Mouse (Mus musculus): ENCODE measurements at regions not wholly inside any gene's neighbourhood (a gene's known extent, or its start where the extent isn't known, plus 50 kb on each side); places are given as distances from the start of the nearest gene placed in this dataset.

DNA sequence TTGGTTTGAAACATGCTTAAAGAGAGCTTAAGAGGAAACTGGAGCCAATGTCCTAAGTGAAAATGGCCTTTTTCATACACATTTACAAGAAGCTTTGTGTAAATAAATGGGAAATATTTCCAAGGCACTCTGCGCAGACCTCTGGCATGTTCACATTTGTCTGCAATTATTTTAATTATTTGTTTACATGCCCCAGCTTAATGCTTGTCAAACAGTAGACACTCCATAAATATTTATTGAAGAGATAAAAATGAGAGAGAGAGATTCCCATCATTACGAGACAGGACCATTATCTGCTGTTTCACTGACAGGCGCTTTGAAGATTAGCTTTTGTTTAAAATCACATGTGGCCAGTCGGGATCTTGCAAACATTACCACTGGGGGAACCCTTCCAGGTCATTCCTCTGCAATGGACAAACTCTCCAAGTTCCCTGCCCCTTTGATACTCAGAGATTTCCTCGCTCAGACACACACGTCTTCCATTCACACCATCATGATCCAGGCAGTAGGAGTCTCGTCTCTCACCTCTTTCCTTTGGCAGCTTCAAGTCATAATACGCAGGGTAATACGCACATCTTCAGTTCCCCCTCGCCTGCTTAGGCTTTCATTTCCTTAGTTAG, 154.3 kb downstream of the Hs3st3b1 start:
- Histone ChIP-seq H3K36me3 (no peaks in the 10 kb centered on the region), H3K4me1 (no peaks in the 10 kb centered on the region), H3K27ac (replicated peaks) (no peak overlapping the region), H3K9me3 (replicated peaks) (no peaks in the 10 kb centered on the region), H3K27me3 (ENCODE audit: low read depth, poor library complexity, severe bottlenecking) (no peaks in the 10 kb centered on the region), H3K4me3 (no peak overlapping the region)
- WGBS = 74% methylated on average over 10 of the region's 10 CpGs
- DNase-seq (ENCODE audit: low spot score) = no peak

DNA sequence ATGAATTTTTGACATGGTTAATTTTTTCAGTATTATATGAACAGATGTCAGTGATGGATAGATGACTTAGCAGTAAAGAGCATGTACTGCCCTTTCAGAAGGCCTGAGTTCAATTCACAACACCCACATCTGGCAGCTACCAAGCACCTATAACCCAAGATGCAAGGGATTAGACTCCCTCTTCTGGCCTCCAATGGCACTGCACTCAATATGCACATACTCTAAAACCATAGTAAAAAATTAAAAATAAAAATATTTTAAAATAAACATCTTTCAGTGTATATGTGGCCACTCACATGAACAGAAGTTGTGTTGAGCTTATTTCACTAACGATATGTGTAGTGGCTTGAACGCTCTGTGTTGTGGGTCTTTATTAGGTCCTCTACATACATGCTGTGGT, 152.4 kb downstream of the Hs3st3b1 start:
- no peaks in the 10 kb centered on the region for H3K36me3 ChIP-seq
- WGBS = 94% methylated on average over 2 of the region's 2 CpGs
- no peaks in the 10 kb centered on the region for H3K27me3 ChIP-seq (ENCODE audit: low read depth, poor library complexity, severe bottlenecking)
- no peak overlapping the region for H3K4me3 ChIP-seq
- no peak for DNase-seq (ENCODE audit: low spot score)
- no peaks in the 10 kb centered on the region for H3K4me1 ChIP-seq
- no peaks in the 10 kb centered on the region for H3K9me3 ChIP-seq (replicated peaks)
- H3K27ac ChIP-seq (replicated peaks) = no peak overlapping the region

DNA sequence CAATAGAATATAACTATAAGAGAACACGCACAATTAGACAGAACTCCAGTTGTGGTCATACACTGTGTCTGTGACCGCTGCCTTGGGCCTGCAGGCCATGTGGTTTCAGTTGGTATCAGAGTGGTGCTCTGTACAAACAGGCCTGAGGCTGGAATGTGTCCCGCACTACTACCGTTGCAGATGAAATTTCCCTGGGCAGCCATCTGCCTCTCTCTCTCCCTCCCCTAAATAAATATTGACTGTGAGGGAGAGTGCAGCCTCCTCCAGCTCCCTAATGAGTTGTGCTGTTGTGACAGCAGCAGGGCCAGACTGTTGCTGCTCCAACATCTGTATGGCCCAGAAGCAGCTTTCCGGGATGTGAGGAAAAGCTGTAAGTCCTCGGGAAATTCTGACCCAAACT, 146.7 kb downstream of the Hs3st3b1 start:
- H3K27me3 ChIP-seq (ENCODE audit: low read depth, poor library complexity, severe bottlenecking) = peaks cover 14% of the 10 kb centered on the region
- no peak for DNase-seq (ENCODE audit: low spot score)
- 62% methylated on average over 6 of the region's 6 CpGs for WGBS

DNA sequence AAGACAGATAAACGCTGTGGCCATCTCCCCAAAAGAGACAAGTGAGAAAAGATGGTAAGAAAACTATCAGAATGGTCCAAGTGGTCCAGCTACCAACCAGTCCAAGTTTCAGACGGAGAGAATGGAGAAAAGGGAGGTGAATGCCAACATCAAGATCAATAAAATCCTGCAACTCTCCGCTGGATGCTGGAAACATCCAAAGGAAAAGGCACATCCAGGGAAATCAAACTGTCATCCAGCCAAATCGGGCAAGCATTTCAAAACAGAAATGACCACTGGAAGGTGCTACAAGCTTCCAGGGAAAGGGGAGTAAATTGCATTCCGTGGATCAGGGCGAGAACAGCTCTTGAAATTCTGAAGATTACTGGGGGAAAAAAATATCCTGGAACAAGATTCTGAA, 142.7 kb downstream of the Hs3st3b1 start:
- WGBS = 87% methylated on average over 6 of the region's 6 CpGs
- Histone ChIP-seq H3K9me3 (replicated peaks) (no peaks in the 10 kb centered on the region), H3K36me3 (no peaks in the 10 kb centered on the region), H3K27me3 (ENCODE audit: low read depth, poor library complexity, severe bottlenecking) (peaks cover 23% of the 10 kb centered on the region), H3K4me1 (peaks cover 16% of the 10 kb centered on the region), H3K27ac (replicated peaks) (no peak overlapping the region), H3K4me3 (no peak overlapping the region)
- DNase-seq (ENCODE audit: low spot score) = no peak

More for the DNA sequence above, 146.7 kb downstream of the Hs3st3b1 start:
- no peak overlapping the region for H3K27ac ChIP-seq (replicated peaks)
- H3K36me3 ChIP-seq = no peaks in the 10 kb centered on the region
- H3K9me3 ChIP-seq (replicated peaks) = no peaks in the 10 kb centered on the region
- peaks cover 16% of the 10 kb centered on the region for H3K4me1 ChIP-seq
- H3K4me3 ChIP-seq = no peak overlapping the region

DNA sequence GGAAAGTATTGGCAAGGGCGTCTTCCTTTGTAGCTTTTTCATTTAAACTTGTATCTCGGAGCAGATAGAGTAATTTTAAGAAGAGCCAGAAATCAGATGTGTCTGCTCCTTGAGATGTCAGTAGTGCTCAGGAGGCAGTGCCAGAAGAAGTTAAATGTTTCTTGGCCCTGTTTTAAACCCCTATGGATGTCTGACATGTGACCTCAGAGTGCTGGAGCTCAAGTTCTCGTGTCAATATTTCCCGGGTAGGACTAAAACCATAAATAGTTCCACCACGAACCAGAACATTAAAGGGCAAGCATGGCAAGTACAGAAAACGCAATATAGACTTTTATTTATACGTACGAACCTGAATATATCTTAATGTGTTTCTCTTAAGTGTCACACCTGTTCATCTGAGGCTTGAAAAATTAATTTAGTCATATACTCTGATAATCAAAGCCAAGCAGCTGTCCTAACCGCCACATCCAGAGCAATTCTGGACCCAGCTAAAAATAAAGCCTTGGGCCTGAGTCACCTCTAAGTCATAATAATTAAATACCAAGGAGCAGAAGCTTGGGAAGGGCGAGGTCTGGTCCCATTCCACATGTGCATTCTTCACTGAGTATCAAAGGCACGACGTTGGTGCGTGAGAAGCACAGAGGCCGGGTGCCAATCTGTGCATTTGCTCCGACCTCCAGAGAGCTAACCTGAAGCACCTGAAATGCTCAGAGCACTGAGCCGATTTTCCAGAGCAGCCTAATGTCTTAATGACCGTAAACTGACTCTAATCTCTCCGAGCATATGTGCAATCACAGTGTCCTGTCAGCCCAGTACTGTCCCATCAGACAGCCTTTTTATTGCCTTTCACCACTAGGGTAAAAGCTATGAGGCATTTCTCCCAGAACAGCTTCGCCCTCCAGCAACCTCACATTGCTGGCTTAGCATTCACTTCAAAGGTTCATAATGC, 139.8 kb downstream of the Hs3st3b1 start:
- peaks cover 23% of the 10 kb centered on the region for H3K4me1 ChIP-seq
- H3K9me3 ChIP-seq (replicated peaks) = no peaks in the 10 kb centered on the region
- no peak overlapping the region for H3K27ac ChIP-seq (replicated peaks)
- WGBS = 90% methylated on average over 19 of the region's 19 CpGs
- H3K27me3 ChIP-seq (ENCODE audit: low read depth, poor library complexity, severe bottlenecking) = peaks cover 43% of the 10 kb centered on the region
- no peak for DNase-seq (ENCODE audit: low spot score)
- no peaks in the 10 kb centered on the region for H3K36me3 ChIP-seq
- no peak overlapping the region for H3K4me3 ChIP-seq

DNA sequence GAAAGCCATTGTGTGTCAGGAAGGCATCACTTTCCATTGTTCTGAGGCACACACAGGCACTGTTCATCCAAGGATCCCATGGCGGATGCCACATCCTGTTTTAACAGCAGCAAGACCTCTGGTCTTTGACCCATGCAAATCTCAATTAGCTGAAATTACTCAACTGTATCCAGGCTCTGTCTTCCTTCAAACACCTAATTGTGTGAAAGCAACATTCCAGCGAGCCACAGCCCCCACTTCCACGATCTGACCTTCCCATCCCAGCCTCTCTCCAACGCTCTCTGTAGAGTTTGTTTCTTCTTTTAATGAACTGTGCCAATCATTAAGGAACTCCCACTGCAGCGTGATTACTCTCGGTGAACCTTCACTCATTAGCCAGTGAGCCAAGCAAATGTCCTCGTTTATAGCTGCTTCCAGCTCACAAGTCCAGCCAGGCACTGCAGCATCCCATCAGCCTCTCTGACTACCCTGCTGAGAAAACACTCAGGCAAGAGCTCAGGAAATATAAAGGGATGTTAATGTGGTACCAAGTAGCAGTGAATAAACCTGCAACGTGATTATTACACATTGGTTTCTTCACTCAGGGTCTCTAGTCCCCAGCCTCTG, 136.7 kb downstream of the Hs3st3b1 start:
- no peak overlapping the region for H3K4me3 ChIP-seq
- H3K9me3 ChIP-seq (replicated peaks) = no peaks in the 10 kb centered on the region
- peaks cover 57% of the 10 kb centered on the region for H3K27me3 ChIP-seq (ENCODE audit: low read depth, poor library complexity, severe bottlenecking)
- H3K4me1 ChIP-seq = peaks cover 22% of the 10 kb centered on the region
- WGBS = 15% methylated on average over 8 of the region's 8 CpGs
- DNase-seq (ENCODE audit: low spot score) = no peak
- H3K36me3 ChIP-seq = no peaks in the 10 kb centered on the region
- H3K27ac ChIP-seq (replicated peaks) = peak overlapping the region; percentile 19; the same call in 1 of the 2 replicates

DNA sequence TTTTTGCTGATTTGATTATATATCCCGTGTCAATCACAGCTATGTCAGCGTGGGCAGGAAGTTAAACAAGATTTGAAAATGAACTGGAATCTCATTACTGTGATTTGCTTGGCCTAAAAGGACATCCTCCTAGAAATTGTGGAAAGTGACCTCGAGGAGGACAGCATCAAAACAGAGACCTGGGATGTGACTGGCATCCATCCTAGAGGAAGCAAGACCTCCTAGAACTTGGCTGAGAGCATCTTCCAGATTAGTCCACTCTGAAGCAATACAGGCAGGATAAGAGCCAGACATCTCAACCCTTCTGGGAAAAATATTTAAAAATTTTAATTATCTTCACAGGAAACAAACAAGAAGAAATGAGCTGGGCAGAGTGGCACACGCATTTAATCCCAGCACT, 136.1 kb downstream of the Hs3st3b1 start:
- no peaks in the 10 kb centered on the region for H3K36me3 ChIP-seq
- no peak for DNase-seq (ENCODE audit: low spot score)
- no peak overlapping the region for H3K27ac ChIP-seq (replicated peaks)
- no peak overlapping the region for H3K4me3 ChIP-seq
- H3K27me3 ChIP-seq (ENCODE audit: low read depth, poor library complexity, severe bottlenecking) = peaks cover 54% of the 10 kb centered on the region
- peaks cover 28% of the 10 kb centered on the region for H3K4me1 ChIP-seq
- WGBS = 72% methylated on average over 4 of the region's 4 CpGs
- H3K9me3 ChIP-seq (replicated peaks) = no peaks in the 10 kb centered on the region

DNA sequence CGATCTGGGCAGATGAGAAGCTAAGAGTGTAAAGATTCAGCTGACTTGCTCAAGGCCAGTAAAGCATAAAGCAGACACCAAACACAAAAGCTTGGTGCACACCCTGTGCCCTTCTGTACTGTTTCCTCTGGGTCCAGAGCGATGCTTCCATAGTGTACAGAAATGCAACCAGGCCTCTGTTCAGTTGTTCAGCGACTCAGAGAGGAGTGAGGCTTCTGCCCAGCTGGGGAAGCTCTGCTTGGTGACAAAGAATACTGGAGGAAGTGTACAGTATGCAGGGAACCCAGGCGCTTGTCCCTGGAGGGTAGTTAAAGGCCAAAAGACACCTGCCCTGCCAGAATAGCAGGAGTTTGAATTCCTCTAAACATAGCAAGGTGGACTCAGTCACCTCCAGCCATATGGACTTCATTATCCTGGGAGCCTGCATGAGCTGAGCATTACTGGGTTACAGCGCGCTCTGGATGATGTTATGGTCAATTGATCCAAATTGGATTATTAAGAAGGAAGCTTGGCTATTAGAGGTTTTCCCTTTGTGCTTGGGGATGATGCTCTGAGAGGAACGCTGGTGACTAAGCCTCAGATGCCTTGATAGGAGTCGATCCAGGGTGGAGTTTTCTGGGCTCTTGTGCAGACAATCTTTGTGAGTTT, 132.5 kb downstream of the Hs3st3b1 start:
- no peaks in the 10 kb centered on the region for H3K36me3 ChIP-seq
- peaks cover 67% of the 10 kb centered on the region for H3K27me3 ChIP-seq (ENCODE audit: low read depth, poor library complexity, severe bottlenecking)
- no peak overlapping the region for H3K4me3 ChIP-seq
- DNase-seq (ENCODE audit: low spot score) = no peak
- 51% methylated on average over 8 of the region's 8 CpGs for WGBS
- H3K4me1 ChIP-seq = peaks cover 40% of the 10 kb centered on the region
- H3K27ac ChIP-seq (replicated peaks) = 0 out of 2 replicates have a peak overlapping the region, but pooled peaks have one; percentile 42
- no peaks in the 10 kb centered on the region for H3K9me3 ChIP-seq (replicated peaks)

DNA sequence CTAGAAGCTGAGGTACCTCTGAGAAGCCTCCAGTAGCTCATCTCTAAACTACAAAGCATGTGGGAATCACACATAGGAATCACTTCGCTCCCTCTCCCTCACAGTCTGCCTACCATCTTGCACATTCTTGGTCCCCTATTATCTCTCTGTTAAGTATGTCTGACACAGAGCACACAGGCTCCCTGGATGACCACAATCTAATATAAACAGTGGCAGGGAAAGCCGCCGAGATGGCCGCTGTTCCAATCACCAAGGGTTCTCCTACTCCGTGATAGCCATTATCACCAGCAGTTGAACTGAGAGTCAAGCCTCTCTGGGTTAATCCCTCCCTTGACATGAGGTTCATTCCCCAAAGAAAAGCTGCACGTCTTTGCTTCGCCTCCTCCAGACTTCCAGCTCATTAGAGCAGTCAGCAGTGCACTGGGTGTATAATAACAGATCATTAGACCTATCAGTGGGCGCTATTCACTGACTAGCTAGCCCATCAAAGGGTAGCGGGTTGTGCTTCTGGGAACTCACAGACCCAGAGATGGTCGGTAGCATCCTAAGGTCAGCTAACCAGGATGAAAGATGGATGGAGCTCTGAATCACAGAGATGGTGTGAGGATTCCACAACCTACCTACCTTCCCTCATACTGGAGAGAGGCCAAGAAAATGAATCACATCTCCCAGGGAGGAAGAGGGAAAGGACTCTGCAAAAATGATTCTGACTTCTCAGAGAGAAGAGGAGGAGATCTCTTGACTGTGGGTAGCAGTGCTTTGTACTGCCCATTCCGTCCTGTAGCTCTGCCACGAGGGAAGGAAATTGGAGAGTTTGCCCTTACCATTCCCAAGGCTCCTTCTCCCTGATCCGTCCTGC, 130.9 kb downstream of the Hs3st3b1 start:
- Histone ChIP-seq H3K4me1 (peaks cover 29% of the 10 kb centered on the region), H3K9me3 (replicated peaks) (no peaks in the 10 kb centered on the region), H3K4me3 (no peak overlapping the region), H3K27me3 (ENCODE audit: low read depth, poor library complexity, severe bottlenecking) (peaks cover 59% of the 10 kb centered on the region), H3K27ac (replicated peaks) (no peak overlapping the region), H3K36me3 (no peaks in the 10 kb centered on the region)
- DNase-seq (ENCODE audit: low spot score) = no peak
- 62% methylated on average over 13 of the region's 13 CpGs for WGBS

DNA sequence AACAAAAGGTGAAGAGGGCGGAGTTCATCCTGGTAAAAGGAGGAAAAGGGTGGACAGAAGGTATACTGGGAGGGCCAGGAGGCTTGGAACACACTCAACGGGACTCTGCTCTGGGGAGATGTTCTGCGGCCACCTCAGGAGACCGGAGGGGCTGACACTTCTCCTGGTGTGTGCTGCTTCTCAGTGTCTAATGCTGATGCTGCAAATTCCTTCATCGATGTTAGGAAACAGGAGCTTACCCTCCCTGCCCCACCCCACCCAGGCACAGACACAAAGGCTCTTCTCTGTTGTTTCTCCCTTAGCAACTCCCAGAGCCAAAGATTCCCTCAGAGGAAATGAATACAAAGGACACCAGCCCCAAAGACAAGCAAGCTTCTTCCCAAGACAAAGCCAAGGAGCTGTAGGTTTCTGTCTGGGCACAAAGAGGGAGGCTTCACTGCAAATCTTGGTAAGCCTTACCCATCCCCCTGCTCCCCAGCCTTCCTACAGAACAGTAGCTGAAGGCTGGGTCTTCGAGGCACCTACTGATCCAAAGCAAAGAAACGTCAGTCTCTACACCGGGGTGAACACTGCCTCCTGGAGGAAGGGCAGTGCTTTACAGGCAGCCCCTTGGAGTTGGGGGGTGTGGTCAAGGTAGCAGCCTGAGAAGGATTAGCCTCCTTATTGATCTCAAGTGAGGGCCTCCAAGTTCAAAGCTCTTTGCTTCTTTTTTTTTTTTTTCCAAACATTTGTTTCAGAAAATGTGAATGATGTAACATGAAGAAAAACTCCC, 128.2 kb downstream of the Hs3st3b1 start:
- H3K4me3 ChIP-seq = no peak overlapping the region
- H3K27ac ChIP-seq (replicated peaks) = 0 out of 2 replicates have a peak overlapping the region, but pooled peaks have one; percentile 23
- H3K36me3 ChIP-seq = no peaks in the 10 kb centered on the region
- peaks cover 32% of the 10 kb centered on the region for H3K27me3 ChIP-seq (ENCODE audit: low read depth, poor library complexity, severe bottlenecking)
- WGBS = 72% methylated on average over 8 of the region's 8 CpGs
- DNase-seq (ENCODE audit: low spot score) = no peak
- peaks cover 29% of the 10 kb centered on the region for H3K4me1 ChIP-seq
- H3K9me3 ChIP-seq (replicated peaks) = no peaks in the 10 kb centered on the region

DNA sequence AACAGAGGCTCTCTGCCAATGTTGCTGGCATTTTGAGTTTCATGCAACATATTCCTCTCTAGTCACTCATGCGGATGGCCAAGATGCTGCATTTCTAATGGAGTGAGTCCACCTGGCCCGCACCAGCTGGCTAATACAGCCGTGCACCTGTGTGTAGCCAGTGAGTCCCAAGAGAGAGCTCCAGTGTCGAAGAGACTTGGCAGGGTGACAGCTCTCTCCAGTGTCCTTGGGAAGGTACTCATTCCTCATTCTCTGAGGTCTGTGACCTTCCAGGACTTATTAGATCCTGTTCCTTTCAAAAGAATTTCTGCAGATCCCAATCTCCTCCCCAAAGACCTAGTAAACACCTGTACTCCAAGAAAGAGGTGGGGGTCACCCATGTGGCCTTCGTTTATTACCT, 109.9 kb downstream of the Hs3st3b1 start:
- DNase-seq (ENCODE audit: low spot score) = no peak
- Histone ChIP-seq H3K27me3 (ENCODE audit: low read depth, poor library complexity, severe bottlenecking) (no peaks in the 10 kb centered on the region), H3K4me1 (0 out of 2 replicates have a peak, but pooled peaks cover 3% of the 10 kb centered on the region), H3K4me3 (no peak overlapping the region), H3K27ac (replicated peaks) (no peak overlapping the region), H3K9me3 (replicated peaks) (no peaks in the 10 kb centered on the region), H3K36me3 (no peaks in the 10 kb centered on the region)
- 89% methylated on average over 5 of the region's 5 CpGs for WGBS
